Mouse (Mus musculus) ES-Bruce4 (cell line): ENCODE data around the gene Kif1c.

Experiments
- CTCF ChIP-seq: IDR thresholded peaks from one replicate; pipeline ENCODE4 v1.8.1; 2011; ENCODE audit warnings: low read depth, low read length
- POLR2A ChIP-seq: IDR thresholded peaks from one replicate; pipeline ENCODE4 v1.8.1; 2011; ENCODE audit warnings: low read length; ENCODE audit not compliant: insufficient read depth

GRCm38 (mm10) chr11:70688372-70688771 lies 12.0 kb upstream of the Kif1c start:
- TF ChIP-seq POLR2A (no peak), CTCF (no peak)
